8 mouse cellular contexts compared by ENCODE assay signal in genomic region chr11:118603126-118603525, GRCm38 (mm10).
DNase-seq lines count a peak whose midpoint lies in the region; ATAC-seq and TF ChIP-seq lines count a peak whose summit lies in the region.

No protein-coding gene starts in this region.

- no peak overlapping the region for H3K4me3 ChIP-seq in hindbrain, embryonic 13.5 days
- no peak overlapping the region for H3K4me3 ChIP-seq in hindbrain, embryonic 12.5 days
- no peak overlapping the region for H3K4me3 ChIP-seq in hindbrain, postnatal 0 days (ENCODE audit: low read length)

- H3K4me1 ChIP-seq in hindbrain, embryonic 13.5 days (replicated peaks) = peaks cover 56% of the 10 kb centered on the region
- peaks cover 32% of the 10 kb centered on the region for H3K4me1 ChIP-seq in hindbrain, embryonic 12.5 days
- peaks cover 21% of the 10 kb centered on the region for H3K4me1 ChIP-seq in hindbrain, postnatal 0 days (ENCODE audit: insufficient read depth, low read length)

- no peaks in the 10 kb centered on the region for H3K36me3 ChIP-seq in hindbrain, embryonic 13.5 days
- H3K36me3 ChIP-seq in hindbrain, embryonic 12.5 days = no peaks in the 10 kb centered on the region
- H3K36me3 ChIP-seq in hindbrain, postnatal 0 days (ENCODE audit: insufficient read depth, low read length) = no peaks in the 10 kb centered on the region

- H3K9me3 ChIP-seq in hindbrain, embryonic 13.5 days = no peaks in the 10 kb centered on the region
- no peaks in the 10 kb centered on the region for H3K9me3 ChIP-seq in hindbrain, embryonic 12.5 days (replicated peaks)
- H3K9me3 ChIP-seq in hindbrain, postnatal 0 days (ENCODE audit: low read length) = no peaks in the 10 kb centered on the region

- WGBS in hindbrain, embryonic 13.5 days = 3% methylated on average over 10 of the region's 10 CpGs
- 3% methylated on average over 10 of the region's 10 CpGs for WGBS in hindbrain, embryonic 12.5 days
- 16% methylated on average over 10 of the region's 10 CpGs for WGBS in hindbrain, postnatal 0 days

- peak; percentile 83 for DNase-seq in ZHBTc4 (ENCODE audit: low read depth, low spot score)
- DNase-seq in mesoderm, embryonic 11.5 days (ENCODE audit: low read depth, low spot score) = peak; percentile 86
- DNase-seq in layer of hippocampus, postnatal 36 days = no peak
- no peak for DNase-seq in left cerebral cortex, adult 8-10 months (ENCODE audit: low spot score in 2 of 2)
- DNase-seq in hindbrain, postnatal 0 days (ENCODE audit: low spot score) = no peak

- 0 out of 2 replicates have a peak overlapping the region, but pooled peaks have one; percentile 5 for H3K27ac ChIP-seq in hindbrain, embryonic 13.5 days
- H3K27ac ChIP-seq in hindbrain, embryonic 12.5 days = no peak overlapping the region
- H3K27ac ChIP-seq in hindbrain, postnatal 0 days = no peak overlapping the region

- no peak overlapping the region for H3K9ac ChIP-seq in hindbrain, embryonic 13.5 days
- no peak overlapping the region for H3K9ac ChIP-seq in hindbrain, embryonic 12.5 days
- H3K9ac ChIP-seq in hindbrain, postnatal 0 days (replicated peaks; ENCODE audit: low read length) = no peak overlapping the region

- H3K27me3 ChIP-seq in hindbrain, embryonic 13.5 days = no peaks in the 10 kb centered on the region
- peaks cover 6% of the 10 kb centered on the region for H3K27me3 ChIP-seq in hindbrain, embryonic 12.5 days
- H3K27me3 ChIP-seq in hindbrain, postnatal 0 days (ENCODE audit: insufficient read depth, low read length) = no peaks in the 10 kb centered on the region

- no peak overlapping the region for H3K4me2 ChIP-seq in hindbrain, embryonic 13.5 days
- no peak overlapping the region for H3K4me2 ChIP-seq in hindbrain, embryonic 12.5 days (replicated peaks)
- no peak overlapping the region for H3K4me2 ChIP-seq in hindbrain, postnatal 0 days (ENCODE audit: low read depth, low read length)

- no peak for TF ChIP-seq CTCF in hindbrain, postnatal 0 days (IDR thresholded peaks at IDR 0.05; ENCODE audit: low read depth)

- no peak for ATAC-seq in hindbrain, embryonic 13.5 days (ENCODE audit: low FRiP score)
- no peak for ATAC-seq in hindbrain, embryonic 12.5 days (ENCODE audit: low FRiP score)
- peak; percentile 63 to 77; a peak in 3 of 4 replicates for ATAC-seq in hematopoietic stem cell, adult 5-6 weeks (replicated peaks in 1 of 2; ENCODE audit: insufficient read depth in 1 of 2, low FRiP score in 2 of 2, low TSS enrichment in 1 of 2, low read depth in 1 of 2, poor library complexity in 2 of 2, severe bottlenecking in 2 of 2)
- no peak for ATAC-seq in hindbrain, postnatal 0 days

Comparison
In these comparisons a context has a peak if more than half of its experiments do, and no peak if none do; other contexts are left out.
1. ATAC-seq: peak in hematopoietic stem cell, adult 5-6 weeks (2 of 2); none in hindbrain, embryonic 13.5 days (single experiment), hindbrain, embryonic 12.5 days (single experiment) and hindbrain, postnatal 0 days (single experiment).
2. DNase-seq: peak in ZHBTc4 (single experiment) and mesoderm, embryonic 11.5 days (single experiment); none in layer of hippocampus, postnatal 36 days (0 of 2), left cerebral cortex, adult 8-10 months (0 of 2) and hindbrain, postnatal 0 days (single experiment).